Mouse (Mus musculus) embryonic facial prominence, embryonic 14.5 days (tissue): ENCODE measurements around the gene Fcer1g. TPM values are rescaled to one million over a fixed set of nuclear protein-coding genes. Genes with fewer than 3 reads are reported as not detected.

Experiments used
- ATAC-seq: fragments of 200-750 bp; cut with Nextera tagmentation; 2 replicates; pipeline ENCODE4 v1.8.0; 2017; ENCODE audit warnings: low read depth, moderate number of reproducible peaks, moderate TSS enrichment
- DNase-seq: peaks from one replicate; pipeline ENCODE4 v3.0.0-alpha.2; 2015; ENCODE audit warnings: low spot score
- H3K27ac ChIP-seq: fragments of 300-500 bp; sonication (generic); replicated peaks from 2 replicates; pipeline ENCODE4 v1.5.1; 2014; ENCODE audit warnings: low read depth, mild to moderate bottlenecking, low read length, moderate library complexity
- H3K27me3 ChIP-seq: fragments of 300-500 bp; sonication (generic); replicated peaks from 2 replicates; pipeline ENCODE4 v1.6.1; 2014; ENCODE audit warnings: low read length; ENCODE audit not compliant: control insufficient read depth, insufficient read depth
- H3K36me3 ChIP-seq: fragments of 300-500 bp; sonication (generic); 2 replicates; pipeline ENCODE4 v1.6.1; 2014; ENCODE audit warnings: low read length, mixed read lengths; ENCODE audit not compliant: control insufficient read depth, insufficient read depth
- H3K4me1 ChIP-seq: fragments of 300-500 bp; sonication (generic); 2 replicates; pipeline ENCODE4 v1.6.1; 2014; ENCODE audit warnings: antibody characterized with exemption, low read length; ENCODE audit not compliant: control insufficient read depth, insufficient read depth
- H3K4me2 ChIP-seq: fragments of 300-500 bp; sonication (generic); 2 replicates; pipeline ENCODE4 v1.6.1; 2014; ENCODE audit warnings: low read depth, mild to moderate bottlenecking, low read length, moderate library complexity, mixed read lengths
- H3K4me3 ChIP-seq: fragments of 300-500 bp; sonication (generic); 2 replicates; pipeline ENCODE4 v1.5.1; 2014; ENCODE audit warnings: low read depth, mild to moderate bottlenecking, low read length
- H3K9ac ChIP-seq: fragments of 300-500 bp; sonication (generic); 2 replicates; pipeline ENCODE4 v1.6.1; 2014; ENCODE audit warnings: low read depth, mild to moderate bottlenecking, low read length, moderate library complexity, mixed read lengths
- H3K9me3 ChIP-seq: fragments of 300-500 bp; sonication (generic); 2 replicates; pipeline ENCODE4 v1.6.1; 2016; ENCODE audit warnings: low read length; ENCODE audit not compliant: control insufficient read depth
- WGBS: fragments of 180-500 bp; shearing (Covaris S2); extraction: QIAGEN DNeasy Blood & Tissue Kit; methylation state at CpG from one replicate; pipeline ENCODE4 v1.1.7; 2014; 5-methylcytosine and 5-hydroxymethylcytosine counted together
- polyA plus RNA-seq: library from polyadenylated mRNA; unstranded; fragments of >200 nt; fragmentation: Nextera tagmentation; extraction: Ambion mirVana; gene quantifications from 2 replicates; pipeline ENCODE4 v1.2.1, GENCODE M21; 2014

The Fcer1g gene
- polyA plus RNA-seq, 1 experiment from 2014 or later = 100 TPM

DNA sequence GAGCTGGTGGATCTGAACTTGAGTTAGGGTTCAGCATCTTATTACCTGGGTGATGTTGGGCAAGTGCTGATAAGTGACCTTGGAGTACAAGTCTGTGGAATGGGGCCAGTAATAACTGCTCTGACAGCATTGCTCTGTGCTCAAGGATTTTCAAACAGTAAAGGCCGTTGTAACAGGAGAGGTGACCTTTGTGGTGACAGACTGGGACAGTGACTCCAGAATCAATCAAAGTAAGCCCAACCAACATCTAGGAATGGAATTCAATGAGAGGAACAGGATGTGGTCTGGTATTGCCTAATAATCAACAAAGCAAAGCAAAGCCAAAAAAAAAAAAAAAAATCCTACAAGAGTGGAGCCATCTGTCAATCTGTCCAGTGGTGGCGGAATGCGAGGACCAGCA lies 26.2 kb upstream of the Fcer1g start:
- no peak for DNase-seq
- no peak overlapping the region for H3K27ac ChIP-seq
- WGBS = 76% methylated on average over 3 of the region's 3 CpGs
- peaks cover 43% of the 10 kb centered on the region for H3K36me3 ChIP-seq
- no peaks in the 10 kb centered on the region for H3K9me3 ChIP-seq
- H3K9ac ChIP-seq = no peak overlapping the region
- no peak overlapping the region for H3K4me3 ChIP-seq
- no peak overlapping the region for H3K4me2 ChIP-seq
- no peaks in the 10 kb centered on the region for H3K27me3 ChIP-seq
- ATAC-seq = no peak
- peaks cover 16% of the 10 kb centered on the region for H3K4me1 ChIP-seq

DNA sequence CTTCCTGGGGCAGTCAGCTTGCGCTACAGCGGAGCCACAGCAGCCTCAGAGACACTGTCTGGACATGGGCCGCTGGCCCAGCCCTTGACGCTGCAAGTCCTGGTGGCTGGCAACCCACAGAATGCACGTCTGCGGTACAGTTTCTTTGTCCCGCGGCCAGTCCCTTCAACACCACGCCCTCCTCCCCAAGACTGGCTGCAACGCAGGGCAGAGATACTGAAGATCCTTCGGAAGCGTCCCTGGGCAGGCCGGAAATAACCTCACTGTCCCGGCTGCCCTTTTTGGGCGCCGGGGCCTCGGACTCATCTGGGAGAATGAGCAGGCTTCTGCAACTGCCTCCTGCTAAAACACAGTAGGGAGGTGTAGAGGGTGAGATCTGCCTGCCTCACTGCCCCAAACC lies 24.8 kb upstream of the Fcer1g start:
- WGBS = 82% methylated on average over 17 of the region's 17 CpGs
- no peaks in the 10 kb centered on the region for H3K9me3 ChIP-seq
- DNase-seq (no peak), ATAC-seq (no peak)
- H3K27ac ChIP-seq = no peak overlapping the region
- peaks cover 54% of the 10 kb centered on the region for H3K36me3 ChIP-seq
- H3K4me2 ChIP-seq = no peak overlapping the region
- H3K4me1 ChIP-seq = peaks cover 16% of the 10 kb centered on the region
- H3K27me3 ChIP-seq = no peaks in the 10 kb centered on the region
- H3K4me3 ChIP-seq = no peak overlapping the region
- no peak overlapping the region for H3K9ac ChIP-seq

DNA sequence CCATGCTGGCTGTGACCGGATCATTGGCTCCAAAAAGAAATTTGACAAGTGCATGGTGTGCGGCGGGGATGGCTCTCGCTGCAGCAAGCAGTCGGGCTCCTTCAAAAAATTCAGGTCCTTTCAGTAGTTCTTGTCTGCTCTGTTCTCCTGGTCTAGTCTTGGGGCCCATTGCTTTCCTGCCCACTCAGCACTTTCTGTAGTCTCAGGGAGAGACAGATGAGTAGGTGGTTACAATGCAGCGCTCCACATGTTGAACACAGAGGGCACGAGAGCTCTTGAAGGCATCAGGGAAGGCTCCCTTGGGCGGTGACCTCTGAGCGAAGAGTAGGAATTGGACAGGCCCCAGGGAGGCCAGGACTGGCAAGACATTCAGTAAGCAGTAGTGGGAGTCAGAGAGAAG lies 23.6 kb upstream of the Fcer1g start:
- DNase-seq (no peak), ATAC-seq (no peak)
- Histone ChIP-seq H3K4me2 (no peak overlapping the region), H3K9me3 (no peaks in the 10 kb centered on the region), H3K4me3 (no peak overlapping the region), H3K27ac (no peak overlapping the region), H3K27me3 (no peaks in the 10 kb centered on the region), H3K9ac (no peak overlapping the region), H3K4me1 (peaks cover 9% of the 10 kb centered on the region), H3K36me3 (peaks cover 64% of the 10 kb centered on the region)
- WGBS = 88% methylated on average over 9 of the region's 9 CpGs

DNA sequence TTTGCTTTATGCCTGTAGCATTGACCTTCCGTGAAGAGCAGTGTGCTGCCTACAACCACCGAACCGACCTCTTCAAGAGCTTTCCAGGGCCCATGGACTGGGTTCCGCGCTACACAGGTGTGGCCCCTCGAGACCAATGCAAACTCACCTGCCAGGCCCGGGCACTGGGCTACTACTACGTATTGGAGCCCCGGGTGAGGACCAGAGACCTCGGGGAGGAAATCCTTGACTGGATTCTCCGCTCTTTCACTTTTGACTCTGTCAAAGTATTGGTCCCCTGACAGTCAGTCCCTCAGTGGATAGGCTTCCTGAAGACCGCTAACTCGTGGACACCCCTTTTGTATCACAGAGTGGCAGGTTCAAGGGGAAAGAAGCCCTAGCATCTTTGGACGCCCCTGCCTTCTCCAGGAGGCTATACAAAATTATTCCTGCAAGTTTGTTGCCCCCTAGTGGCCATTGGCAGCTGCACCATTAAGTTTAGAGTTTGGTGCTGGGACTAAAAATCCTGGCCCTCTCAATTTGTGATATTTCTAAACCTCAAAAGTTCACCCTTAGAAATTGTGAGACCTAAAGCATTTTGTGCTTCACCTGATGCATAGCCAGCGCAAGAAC lies 22.9 kb upstream of the Fcer1g start:
- no peaks in the 10 kb centered on the region for H3K27me3 ChIP-seq
- no peak overlapping the region for H3K9ac ChIP-seq
- peaks cover 65% of the 10 kb centered on the region for H3K36me3 ChIP-seq
- no peak overlapping the region for H3K4me3 ChIP-seq
- ATAC-seq (peak; percentile 35; the same call in 1 of the 2 replicates), DNase-seq (peak; percentile 84)
- H3K27ac ChIP-seq = no peak overlapping the region
- H3K9me3 ChIP-seq = no peaks in the 10 kb centered on the region
- peaks cover 10% of the 10 kb centered on the region for H3K4me1 ChIP-seq
- WGBS = 69% methylated on average over 15 of the region's 15 CpGs
- no peak overlapping the region for H3K4me2 ChIP-seq

DNA sequence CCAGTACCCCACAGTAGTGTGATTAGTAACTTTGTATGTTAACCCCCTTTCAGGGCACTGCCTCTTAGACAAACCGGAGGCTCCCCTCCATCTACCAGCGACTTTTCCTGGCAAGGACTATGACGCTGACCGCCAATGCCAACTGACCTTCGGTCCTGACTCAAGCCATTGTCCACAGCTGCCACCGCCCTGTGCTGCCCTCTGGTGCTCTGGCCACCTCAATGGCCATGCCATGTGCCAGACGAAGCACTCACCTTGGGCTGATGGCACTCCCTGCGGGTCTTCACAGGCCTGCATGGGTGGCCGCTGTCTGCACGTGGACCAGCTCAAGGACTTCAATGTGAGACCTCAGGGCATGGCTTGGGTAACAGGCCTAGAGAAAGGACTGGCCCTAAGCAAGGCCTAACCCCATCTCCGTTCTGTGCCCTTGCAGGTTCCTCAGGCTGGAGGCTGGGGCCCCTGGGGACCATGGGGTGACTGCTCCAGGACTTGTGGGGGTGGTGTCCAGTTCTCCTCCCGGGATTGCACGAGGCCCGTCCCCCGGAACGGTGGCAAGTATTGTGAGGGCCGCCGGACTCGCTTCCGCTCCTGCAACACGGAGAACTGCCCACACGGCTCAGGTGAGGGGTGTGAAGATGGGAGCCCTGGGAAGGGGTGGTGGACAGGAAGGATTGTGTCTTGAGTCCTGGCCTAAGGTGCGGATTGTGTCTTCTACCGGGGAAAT lies 22.1 kb upstream of the Fcer1g start:
- peaks cover 65% of the 10 kb centered on the region for H3K36me3 ChIP-seq
- no peak overlapping the region for H3K27ac ChIP-seq
- no peaks in the 10 kb centered on the region for H3K9me3 ChIP-seq
- 90% methylated on average over 24 of the region's 24 CpGs for WGBS
- no peak overlapping the region for H3K4me3 ChIP-seq
- peaks cover 14% of the 10 kb centered on the region for H3K4me1 ChIP-seq
- DNase-seq (no peak), ATAC-seq (no peak)
- H3K27me3 ChIP-seq = no peaks in the 10 kb centered on the region
- H3K9ac ChIP-seq = no peak overlapping the region
- no peak overlapping the region for H3K4me2 ChIP-seq

DNA sequence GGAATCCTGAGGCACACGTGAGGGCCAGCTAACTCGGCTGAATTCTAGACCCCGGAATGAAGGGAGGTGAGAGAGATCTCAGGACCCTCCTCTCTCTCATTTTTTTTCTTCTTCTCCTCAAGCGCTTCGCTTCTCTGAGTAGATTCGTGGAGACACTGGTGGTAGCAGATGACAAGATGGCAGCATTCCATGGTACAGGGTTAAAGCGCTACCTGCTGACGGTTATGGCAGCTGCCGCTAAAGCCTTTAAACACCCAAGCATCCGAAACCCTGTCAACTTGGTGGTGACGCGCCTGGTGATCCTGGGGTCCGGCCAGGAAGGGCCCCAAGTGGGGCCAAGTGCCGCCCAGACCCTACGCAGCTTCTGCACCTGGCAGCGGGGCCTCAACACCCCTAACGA lies 18.2 kb upstream of the Fcer1g start:
- ATAC-seq = peak; percentile 0; the same call in 1 of the 2 replicates
- Histone ChIP-seq H3K9me3 (no peaks in the 10 kb centered on the region), H3K36me3 (peaks cover 37% of the 10 kb centered on the region), H3K9ac (peak overlapping the region; percentile 63), H3K27ac (peak overlapping the region; percentile 93), H3K4me3 (peak overlapping the region; percentile 46), H3K27me3 (no peaks in the 10 kb centered on the region), H3K4me1 (peaks cover 42% of the 10 kb centered on the region), H3K4me2 (peak overlapping the region; percentile 80)
- WGBS = 30% methylated on average over 17 of the region's 17 CpGs
- no peak for DNase-seq

DNA sequence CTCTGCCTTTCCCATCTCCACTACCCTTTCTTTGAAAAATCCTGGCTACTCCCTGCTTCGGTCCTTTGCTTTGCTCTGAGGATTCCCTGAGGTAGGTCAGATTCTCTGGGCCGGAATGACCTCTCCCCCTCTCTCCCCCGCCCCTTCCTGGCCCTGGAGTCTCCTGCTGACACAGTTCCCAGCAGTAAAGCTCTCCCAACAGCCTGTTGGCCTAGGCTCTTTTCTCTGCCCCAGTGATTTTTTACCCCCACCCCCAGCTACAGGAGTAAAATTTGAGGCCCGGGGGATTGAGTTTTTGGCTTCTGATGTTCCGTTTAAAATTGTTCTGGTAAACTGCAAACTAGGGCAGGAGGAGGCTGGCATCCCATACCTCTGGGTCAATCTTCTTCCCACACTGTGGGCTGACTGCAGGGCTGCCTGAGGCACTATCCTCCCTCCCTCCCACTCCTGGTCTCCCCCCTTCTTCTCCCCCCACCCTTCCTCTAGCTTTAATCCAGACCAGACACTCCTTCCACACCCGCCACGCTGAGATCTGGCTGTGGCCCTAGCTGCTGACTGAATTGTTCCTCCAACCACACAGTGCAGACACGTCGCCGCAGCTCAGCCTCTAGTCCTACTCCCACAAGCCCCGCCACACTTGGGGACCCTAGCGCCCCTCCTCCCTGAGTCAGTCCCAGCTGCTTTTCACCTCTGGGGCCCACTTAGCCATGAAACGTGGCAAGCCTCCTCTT lies 17.6 kb upstream of the Fcer1g start:
- peak overlapping the region; percentile 80 for H3K4me2 ChIP-seq
- H3K36me3 ChIP-seq = peaks cover 32% of the 10 kb centered on the region
- H3K27me3 ChIP-seq = no peaks in the 10 kb centered on the region
- ATAC-seq (peak; percentile 54), DNase-seq (peak; percentile 92)
- peaks cover 42% of the 10 kb centered on the region for H3K4me1 ChIP-seq
- H3K27ac ChIP-seq = peak overlapping the region; percentile 93
- H3K4me3 ChIP-seq = peak overlapping the region; percentile 46
- H3K9ac ChIP-seq = peak overlapping the region; percentile 63
- no peaks in the 10 kb centered on the region for H3K9me3 ChIP-seq
- 2% methylated on average over 13 of the region's 13 CpGs for WGBS

DNA sequence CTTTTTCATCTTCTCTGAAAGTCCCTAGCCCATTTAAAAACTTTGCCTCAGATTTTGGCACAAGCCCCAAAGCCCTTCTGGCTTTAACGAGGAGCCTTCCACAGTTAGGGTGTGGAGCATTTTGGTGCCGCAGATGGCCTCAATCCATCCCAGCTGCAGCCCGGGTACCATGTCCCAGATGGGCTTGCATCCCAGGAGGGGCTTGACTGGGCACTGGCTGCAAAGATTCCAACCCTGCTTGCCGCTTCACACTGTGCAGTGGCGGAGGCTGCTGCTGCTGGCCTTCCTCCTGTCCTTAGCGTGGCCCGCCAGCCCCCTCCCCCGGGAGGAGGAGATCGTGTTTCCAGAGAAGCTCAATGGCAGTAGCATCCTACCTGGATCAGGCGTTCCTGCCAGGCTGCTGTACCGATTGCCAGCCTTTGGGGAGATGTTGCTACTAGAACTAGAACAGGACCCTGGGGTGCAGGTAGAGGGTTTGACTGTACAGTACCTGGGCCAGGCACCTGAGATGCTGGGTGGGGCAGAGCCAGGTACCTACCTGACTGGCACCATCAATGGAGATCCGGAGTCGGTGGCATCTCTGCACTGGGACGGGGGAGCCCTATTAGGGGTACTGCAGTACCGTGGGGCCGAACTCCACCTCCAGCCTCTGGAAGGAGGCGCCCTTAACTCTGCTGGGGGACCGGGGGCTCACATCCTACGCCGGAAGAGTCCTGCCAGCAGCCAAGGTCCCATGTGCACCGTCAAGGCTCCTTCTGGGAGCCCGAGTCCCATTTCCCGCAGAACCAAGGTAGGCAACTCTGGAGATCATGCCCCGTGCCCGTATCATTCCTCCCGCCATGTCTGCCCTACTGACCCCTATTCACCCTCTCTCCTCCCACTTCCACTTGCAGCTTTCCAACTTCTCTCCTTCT lies 16.8 kb upstream of the Fcer1g start, which contains the start of gene Ndufs2:
TSS of gene Ndufs2 (minus strand) at position 709 of the 914 bp plus-strand sequence.
- peak within 1 kb of the TSS; percentile 63 for H3K9ac ChIP-seq
- H3K4me3 ChIP-seq = peak within 1 kb of the TSS; percentile 46
- peak within 1 kb of the TSS; percentile 80 for H3K4me2 ChIP-seq
- H3K9me3 ChIP-seq = no peaks in the 10 kb centered on the region
- peak; percentile 75 for DNase-seq
- H3K27ac ChIP-seq = peak within 1 kb of the TSS; percentile 93
- peaks cover 47% of the 10 kb centered on the region for H3K4me1 ChIP-seq
- 0 out of 2 replicates have a peak, but pooled peaks have one; percentile 10 for ATAC-seq
- WGBS = 9% methylated on average over 26 of the region's 26 CpGs
- peaks cover 26% of the 10 kb centered on the region for H3K36me3 ChIP-seq
- no peaks in the 10 kb centered on the region for H3K27me3 ChIP-seq
